Mouse (Mus musculus): Measurements from ENCODE around the gene Zfp64. TPM values are rescaled to one million over a fixed set of nuclear protein-coding genes. Genes with fewer than 3 reads are reported as not detected.

Gene Zfp64
- polyA plus RNA-seq, 1 experiment from 2014 or later: 44.6 TPM

DNA sequence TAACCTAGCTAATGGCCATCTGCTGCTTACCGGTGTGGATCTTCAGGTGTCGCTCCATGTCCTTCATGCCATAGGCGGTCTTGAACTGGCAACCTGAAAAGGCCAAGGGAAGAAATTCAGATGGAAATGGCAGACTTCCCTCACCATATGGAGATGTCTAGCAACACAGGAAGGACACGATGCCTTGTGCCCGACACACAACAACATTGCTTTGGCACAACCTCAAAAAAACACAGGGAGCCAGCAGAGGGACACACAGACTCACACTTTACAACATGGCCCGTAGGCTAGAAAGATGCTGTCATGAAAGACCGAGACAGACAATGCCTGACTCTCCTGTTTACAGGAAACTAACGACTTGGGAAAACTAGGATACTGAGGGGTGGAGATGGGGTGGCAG, 15.4 kb downstream of the Zfp64 start:
- peaks cover 93% of the 10 kb centered on the region for H3K36me3 ChIP-seq (replicated peaks)
- no peaks in the 10 kb centered on the region for H3K27me3 ChIP-seq (replicated peaks; ENCODE audit: low read depth, poor library complexity, severe bottlenecking)
- H3K9me3 ChIP-seq: no peaks in the 10 kb centered on the region
- no peak for DNase-seq (ENCODE audit: low spot score)
- no peaks in the 10 kb centered on the region for H3K4me1 ChIP-seq
- H3K27ac ChIP-seq (replicated peaks): no peak overlapping the region
- WGBS: 93% methylated on average over 8 of the region's 8 CpGs
- no peak overlapping the region for H3K4me3 ChIP-seq

DNA sequence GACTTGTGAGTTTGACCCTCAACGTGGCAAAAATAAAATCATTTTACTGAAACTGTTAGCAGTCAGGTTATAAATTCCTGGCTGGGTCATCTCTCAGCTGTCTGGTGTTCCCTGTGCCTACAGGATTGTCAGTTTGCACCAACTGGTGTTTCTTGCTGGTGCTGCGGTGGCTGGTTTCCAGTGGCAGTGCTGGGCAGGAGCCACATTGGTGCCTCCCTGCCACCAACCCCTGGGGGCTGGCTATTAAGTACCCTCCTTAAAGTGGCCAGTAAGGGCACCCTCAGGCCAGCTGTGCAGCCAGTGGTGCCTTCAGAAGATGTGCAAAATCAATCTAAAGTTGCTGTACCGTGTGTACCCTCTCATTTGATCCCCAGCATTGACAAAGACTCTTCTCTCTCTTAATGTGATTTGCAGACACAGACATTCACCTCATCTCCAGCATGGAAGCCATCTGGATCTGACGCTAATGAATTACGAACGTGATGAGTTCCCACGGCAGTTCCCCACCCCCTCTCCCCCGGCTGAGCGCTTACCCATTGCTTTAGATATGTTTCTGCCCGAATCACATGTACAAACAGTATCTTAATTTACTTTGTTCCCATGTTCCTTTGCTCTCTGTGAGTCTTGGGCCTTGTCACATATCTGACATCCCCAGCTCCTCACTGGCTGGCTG, 16.0 kb downstream of the Zfp64 start:
- H3K4me1 ChIP-seq: no peaks in the 10 kb centered on the region
- 93% methylated on average over 10 of the region's 10 CpGs for whole genome bisulfite sequencing
- no peak for DNase-seq (ENCODE audit: low spot score)
- peaks cover 93% of the 10 kb centered on the region for H3K36me3 ChIP-seq (replicated peaks)
- no peaks in the 10 kb centered on the region for H3K9me3 ChIP-seq
- H3K4me3 ChIP-seq: no peak overlapping the region
- no peak overlapping the region for H3K27ac ChIP-seq (replicated peaks)
- no peaks in the 10 kb centered on the region for H3K27me3 ChIP-seq (replicated peaks; ENCODE audit: low read depth, poor library complexity, severe bottlenecking)

DNA sequence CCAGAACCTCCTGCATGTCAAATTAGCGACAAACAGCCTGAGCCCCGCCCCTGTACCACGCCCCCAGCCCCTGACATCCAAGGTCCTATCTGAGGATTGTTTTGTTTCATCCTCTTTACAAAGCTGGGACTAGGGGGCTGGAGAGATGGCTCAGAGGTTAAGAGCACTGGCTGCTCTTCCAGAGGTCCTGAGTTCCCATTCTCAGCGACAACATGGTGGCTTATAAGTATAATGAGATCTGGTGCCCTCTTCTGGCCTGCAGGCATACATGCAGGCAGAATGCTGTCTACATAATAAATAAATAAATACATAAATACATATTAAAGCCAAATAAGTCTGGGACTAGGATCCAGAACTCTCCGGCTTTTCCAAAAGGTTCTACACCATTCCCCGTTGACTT, 18.5 kb downstream of the Zfp64 start:
- no peak for DNase-seq (ENCODE audit: low spot score)
- Histone ChIP-seq H3K27me3 (replicated peaks; ENCODE audit: low read depth, poor library complexity, severe bottlenecking) (no peaks in the 10 kb centered on the region), H3K4me3 (no peak overlapping the region), H3K27ac (replicated peaks) (no peak overlapping the region), H3K4me1 (no peaks in the 10 kb centered on the region), H3K36me3 (replicated peaks) (peaks cover 94% of the 10 kb centered on the region), H3K9me3 (no peaks in the 10 kb centered on the region)
- WGBS: 92% methylated on average over 6 of the region's 6 CpGs

DNA sequence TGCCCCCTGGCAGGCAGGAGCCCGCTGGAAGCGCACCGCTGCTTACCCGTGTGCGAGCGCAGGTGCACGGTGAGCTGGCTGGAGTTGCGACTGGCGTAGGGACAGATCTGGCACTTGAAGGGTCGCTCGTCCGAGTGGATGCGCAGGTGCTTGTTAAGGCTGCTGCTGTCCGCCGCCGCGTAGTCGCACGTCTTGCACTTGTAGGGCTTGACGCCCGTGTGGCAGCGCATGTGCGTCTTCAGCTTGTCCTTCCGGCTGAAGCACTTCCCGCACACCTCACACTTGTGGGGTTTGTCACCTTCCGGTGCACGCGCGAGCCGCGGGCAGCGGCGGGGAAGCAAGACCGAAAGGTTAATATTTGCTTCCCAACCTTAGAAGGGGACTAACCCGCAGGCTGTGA, 20.2 kb downstream of the Zfp64 start:
- Histone ChIP-seq H3K27ac (replicated peaks) (no peak overlapping the region), H3K9me3 (no peaks in the 10 kb centered on the region), H3K4me1 (no peaks in the 10 kb centered on the region), H3K4me3 (no peak overlapping the region), H3K36me3 (replicated peaks) (peaks cover 98% of the 10 kb centered on the region), H3K27me3 (replicated peaks; ENCODE audit: low read depth, poor library complexity, severe bottlenecking) (no peaks in the 10 kb centered on the region)
- WGBS: 87% methylated on average over 35 of the region's 35 CpGs
- DNase-seq (ENCODE audit: low spot score): no peak

DNA sequence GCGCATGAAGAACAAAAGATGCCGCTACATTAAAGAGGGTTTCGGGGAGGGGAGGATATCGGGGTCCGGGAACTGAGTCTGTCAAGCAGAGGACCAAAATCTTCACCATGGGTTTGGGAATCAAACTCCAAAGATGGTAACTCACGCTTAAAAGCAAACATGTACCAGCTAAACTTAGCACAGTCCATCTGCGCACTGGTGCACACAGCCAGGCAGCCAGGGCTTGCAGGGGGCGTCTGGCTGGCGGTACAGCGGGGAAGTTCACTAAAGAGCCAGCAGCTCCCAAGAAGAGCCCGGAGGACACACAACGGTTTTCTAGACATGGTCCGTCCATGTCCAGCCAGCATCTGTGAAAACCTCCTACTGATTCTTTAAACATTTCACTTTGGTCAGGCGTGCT, 23.7 kb downstream of the Zfp64 start:
- no peak overlapping the region for H3K4me3 ChIP-seq
- peaks cover 89% of the 10 kb centered on the region for H3K36me3 ChIP-seq (replicated peaks)
- no peaks in the 10 kb centered on the region for H3K4me1 ChIP-seq
- H3K9me3 ChIP-seq: no peaks in the 10 kb centered on the region
- DNase-seq (ENCODE audit: low spot score): no peak
- no peaks in the 10 kb centered on the region for H3K27me3 ChIP-seq (replicated peaks; ENCODE audit: low read depth, poor library complexity, severe bottlenecking)
- no peak overlapping the region for H3K27ac ChIP-seq (replicated peaks)
- 95% methylated on average over 14 of the region's 14 CpGs for WGBS

DNA sequence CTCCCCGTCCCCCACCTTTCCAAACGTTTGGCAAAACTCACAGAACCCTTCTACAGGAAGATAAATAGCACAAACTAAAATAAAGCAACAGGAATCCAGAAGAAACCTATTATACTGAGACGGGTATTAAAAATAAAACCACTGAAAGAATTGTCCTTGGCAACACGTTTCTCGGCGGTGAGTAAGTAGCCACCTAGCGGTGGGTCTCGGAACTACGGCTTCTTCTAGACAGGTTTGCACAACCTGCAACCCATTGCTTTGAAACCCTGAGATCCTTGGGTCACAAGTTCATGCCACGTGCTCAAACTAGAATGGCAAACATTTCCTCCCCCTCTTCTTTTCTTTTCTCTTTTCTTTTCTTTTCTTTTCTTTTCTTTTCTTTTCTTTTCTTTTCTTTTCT, 25.7 kb downstream of the Zfp64 start:
- no peak overlapping the region for H3K4me3 ChIP-seq
- peaks cover 89% of the 10 kb centered on the region for H3K36me3 ChIP-seq (replicated peaks)
- no peak overlapping the region for H3K27ac ChIP-seq (replicated peaks)
- 33% methylated on average over 10 of the region's 10 CpGs for WGBS
- no peaks in the 10 kb centered on the region for H3K4me1 ChIP-seq
- no peaks in the 10 kb centered on the region for H3K9me3 ChIP-seq
- H3K27me3 ChIP-seq (replicated peaks; ENCODE audit: low read depth, poor library complexity, severe bottlenecking): no peaks in the 10 kb centered on the region
- peak; percentile 76 for DNase-seq (ENCODE audit: low spot score)

DNA sequence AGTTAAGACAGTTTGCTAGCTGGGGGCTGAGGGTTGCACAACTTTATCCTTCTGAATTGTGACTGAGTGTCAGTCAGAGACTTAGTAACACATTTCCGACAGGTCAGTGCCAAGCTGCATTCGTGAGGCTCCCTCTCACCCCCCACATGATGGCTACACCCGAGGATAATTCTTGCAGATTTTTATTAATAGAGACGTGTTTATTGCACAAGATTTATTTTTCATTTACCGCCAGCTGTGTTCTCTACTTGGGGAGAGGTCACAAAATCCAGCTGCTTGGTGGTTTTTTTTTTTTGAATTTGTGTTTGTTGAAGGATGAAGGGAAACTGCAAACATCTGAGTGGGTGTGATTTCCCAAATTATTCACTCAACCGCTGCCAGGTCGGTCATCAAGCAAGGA, 28.0 kb downstream of the Zfp64 start:
- Histone ChIP-seq H3K36me3 (replicated peaks) (peaks cover 70% of the 10 kb centered on the region), H3K4me3 (no peak overlapping the region), H3K9me3 (no peaks in the 10 kb centered on the region), H3K4me1 (no peaks in the 10 kb centered on the region), H3K27ac (replicated peaks) (no peak overlapping the region), H3K27me3 (replicated peaks; ENCODE audit: low read depth, poor library complexity, severe bottlenecking) (no peaks in the 10 kb centered on the region)
- WGBS: 93% methylated on average over 7 of the region's 7 CpGs
- DNase-seq (ENCODE audit: low spot score): no peak

DNA sequence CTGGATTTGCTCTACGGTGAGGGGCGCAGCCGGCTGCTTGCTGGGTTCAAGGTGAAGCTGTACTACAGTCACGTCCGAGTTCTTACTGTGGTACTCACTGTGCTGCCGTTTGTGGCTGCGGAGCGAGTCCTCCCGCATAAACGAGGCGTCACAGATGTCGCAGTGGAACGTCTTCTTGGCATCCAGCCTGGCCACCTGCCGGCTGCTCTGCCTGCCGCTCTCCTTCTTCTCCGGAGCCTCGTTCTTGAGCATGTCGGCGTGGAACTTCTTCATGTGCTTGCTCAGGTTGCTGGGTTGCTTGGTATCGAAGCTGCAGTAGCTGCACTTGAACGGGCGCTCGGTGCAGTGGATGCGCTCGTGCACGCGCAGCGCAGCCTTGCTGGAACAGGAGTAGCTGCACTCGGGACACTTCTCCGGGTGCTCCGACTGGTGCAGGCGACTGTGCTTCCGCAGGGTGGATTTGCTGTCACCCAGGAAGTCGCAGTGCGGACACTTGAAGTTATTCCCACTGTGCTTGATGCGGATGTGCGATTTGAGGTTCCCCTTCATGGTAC, 29.1 kb downstream of the Zfp64 start:
- no peak overlapping the region for H3K27ac ChIP-seq (replicated peaks)
- no peak overlapping the region for H3K4me3 ChIP-seq
- no peak for DNase-seq (ENCODE audit: low spot score)
- no peaks in the 10 kb centered on the region for H3K4me1 ChIP-seq
- no peaks in the 10 kb centered on the region for H3K27me3 ChIP-seq (replicated peaks; ENCODE audit: low read depth, poor library complexity, severe bottlenecking)
- peaks cover 65% of the 10 kb centered on the region for H3K36me3 ChIP-seq (replicated peaks)
- 93% methylated on average over 37 of the region's 37 CpGs for WGBS
- 0 out of 2 replicates have a peak, but pooled peaks cover 3% of the 10 kb centered on the region for H3K9me3 ChIP-seq

DNA sequence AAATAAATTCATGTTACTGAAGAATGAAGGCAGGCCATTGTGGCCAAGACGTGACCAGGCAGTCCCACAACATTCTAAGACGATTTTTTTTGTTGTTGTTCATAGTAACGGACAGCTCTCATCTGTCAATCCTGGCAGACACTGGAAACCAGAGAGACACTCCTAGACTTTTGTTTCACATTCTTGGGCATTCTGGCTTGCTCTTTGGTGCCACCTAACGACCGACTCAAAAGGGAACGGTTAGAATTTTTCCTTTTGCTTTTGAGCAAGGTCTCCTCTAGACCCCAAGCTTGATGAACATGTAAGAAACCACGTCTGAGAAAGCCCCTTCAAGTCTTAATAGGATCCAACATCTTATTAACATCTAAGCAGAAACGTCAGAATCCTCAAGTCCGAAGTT, 31.7 kb downstream of the Zfp64 start:
- DNase-seq (ENCODE audit: low spot score): peak; percentile 54
- 14% methylated on average over 9 of the region's 9 CpGs for WGBS

DNA sequence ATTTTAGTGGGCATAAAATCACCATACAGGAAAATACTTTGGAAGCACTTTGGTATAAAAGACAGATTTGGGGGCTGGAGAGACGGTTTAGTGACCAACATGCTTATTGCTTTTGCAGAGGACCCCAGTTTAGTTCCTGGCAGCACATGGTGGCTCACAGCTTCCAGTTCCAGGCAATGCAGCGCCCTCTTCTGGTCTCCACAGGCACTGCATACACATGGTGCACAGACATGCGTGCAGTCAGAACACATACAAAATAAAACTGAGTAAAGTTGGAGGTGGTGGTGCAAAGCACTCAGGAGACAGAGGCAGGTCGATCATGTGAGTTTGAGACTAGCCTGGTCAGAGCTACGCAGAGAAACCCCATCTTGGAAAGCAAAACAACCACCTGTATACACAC, 32.9 kb downstream of the Zfp64 start:
- Histone ChIP-seq H3K4me3 (no peak overlapping the region), H3K9me3 (0 out of 2 replicates have a peak, but pooled peaks cover 3% of the 10 kb centered on the region), H3K27me3 (replicated peaks; ENCODE audit: low read depth, poor library complexity, severe bottlenecking) (no peaks in the 10 kb centered on the region), H3K36me3 (replicated peaks) (peaks cover 37% of the 10 kb centered on the region), H3K4me1 (peaks cover 4% of the 10 kb centered on the region; the same call in 1 of the 2 replicates), H3K27ac (replicated peaks) (no peak overlapping the region)
- DNase-seq (ENCODE audit: low spot score): no peak
- 84% methylated on average over 5 of the region's 5 CpGs for WGBS

More for the DNA sequence above, 31.7 kb downstream of the Zfp64 start:
- peaks cover 4% of the 10 kb centered on the region; the same call in 1 of the 2 replicates for H3K4me1 ChIP-seq
- H3K9me3 ChIP-seq: 0 out of 2 replicates have a peak, but pooled peaks cover 3% of the 10 kb centered on the region
- peaks cover 49% of the 10 kb centered on the region for H3K36me3 ChIP-seq (replicated peaks)
- H3K27ac ChIP-seq (replicated peaks): no peak overlapping the region
- H3K27me3 ChIP-seq (replicated peaks; ENCODE audit: low read depth, poor library complexity, severe bottlenecking): no peaks in the 10 kb centered on the region
- H3K4me3 ChIP-seq: no peak overlapping the region

DNA sequence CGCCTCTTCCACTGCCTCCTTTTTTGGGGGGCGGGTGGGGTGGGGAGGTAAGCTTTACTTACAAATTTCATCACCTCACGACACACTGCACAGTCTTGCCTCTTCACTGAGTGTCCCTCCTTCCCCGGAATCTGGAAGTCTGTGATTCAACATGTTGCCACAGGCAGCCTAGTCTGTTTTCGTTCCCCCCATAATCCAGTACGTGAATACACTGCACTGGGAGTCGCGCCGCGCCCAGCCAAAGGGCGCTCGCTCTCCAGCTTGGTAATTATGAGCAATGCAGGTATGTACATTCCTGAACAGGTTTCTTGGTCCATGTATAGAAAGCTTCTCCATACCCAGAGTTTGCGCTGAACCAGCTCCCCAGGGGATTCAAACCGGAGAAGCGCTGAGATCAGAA, 35.4 kb downstream of the Zfp64 start:
- H3K4me1 ChIP-seq: peaks cover 4% of the 10 kb centered on the region; the same call in 1 of the 2 replicates
- 0 out of 2 replicates have a peak, but pooled peaks cover 1% of the 10 kb centered on the region for H3K27me3 ChIP-seq (replicated peaks; ENCODE audit: low read depth, poor library complexity, severe bottlenecking)
- peaks cover 13% of the 10 kb centered on the region for H3K36me3 ChIP-seq (replicated peaks)
- no peak overlapping the region for H3K4me3 ChIP-seq
- no peak for DNase-seq (ENCODE audit: low spot score)
- H3K9me3 ChIP-seq: 0 out of 2 replicates have a peak, but pooled peaks cover 3% of the 10 kb centered on the region
- no peak overlapping the region for H3K27ac ChIP-seq (replicated peaks)
- WGBS: 49% methylated on average over 15 of the region's 15 CpGs

DNA sequence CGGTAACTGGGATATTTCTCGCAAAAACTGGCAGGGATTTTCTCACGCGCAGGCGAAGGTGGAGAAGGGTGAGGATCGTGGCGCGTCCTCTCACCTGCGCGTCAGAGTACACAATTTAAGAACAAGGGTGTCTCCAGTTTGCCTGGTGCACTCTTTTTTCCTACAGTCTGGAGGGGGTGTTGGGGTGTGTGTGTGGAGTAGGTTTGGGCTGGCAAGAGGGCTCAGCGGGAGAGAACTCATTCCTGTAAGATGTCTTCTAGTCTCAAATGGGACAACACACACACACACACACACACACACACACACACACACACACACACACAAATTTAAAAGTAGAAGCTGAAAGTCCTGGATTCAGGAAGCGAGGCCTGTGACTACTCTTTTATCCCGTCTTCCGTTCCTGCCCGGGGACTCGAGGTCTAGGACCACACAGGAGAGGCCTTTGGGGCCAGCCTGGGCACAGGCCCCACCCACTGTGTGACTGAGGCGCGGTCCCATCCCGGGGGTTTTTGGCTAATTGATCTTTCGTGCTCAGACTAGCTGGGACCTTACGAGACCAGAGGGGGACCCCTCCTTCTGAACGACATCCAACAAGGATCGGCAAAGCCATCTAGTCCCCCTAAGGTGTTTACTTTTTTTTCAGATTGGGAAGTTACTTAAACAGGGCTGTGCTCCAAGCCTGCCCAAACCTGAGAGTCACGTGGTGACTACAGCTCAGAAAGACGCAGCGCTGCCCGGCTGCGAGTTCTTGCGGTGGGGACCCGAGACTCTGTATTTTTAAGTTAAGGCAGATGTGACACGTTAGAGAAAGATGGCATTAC, 42.3 kb downstream of the Zfp64 start:
- peak overlapping the region; percentile 40; the same call in 1 of the 2 replicates for H3K27ac ChIP-seq (replicated peaks)
- H3K4me3 ChIP-seq: peak overlapping the region; percentile 65
- peaks cover 59% of the 10 kb centered on the region for H3K27me3 ChIP-seq (replicated peaks; ENCODE audit: low read depth, poor library complexity, severe bottlenecking)
- H3K4me1 ChIP-seq: peaks cover 37% of the 10 kb centered on the region
- DNase-seq (ENCODE audit: low spot score): peak; percentile 59
- no peaks in the 10 kb centered on the region for H3K9me3 ChIP-seq
- H3K36me3 ChIP-seq (replicated peaks): no peaks in the 10 kb centered on the region
- 1% methylated on average over 31 of the region's 31 CpGs for WGBS
